Comparison of ENCODE assay signal across 11 mouse cellular contexts in the genomic region with DNA sequence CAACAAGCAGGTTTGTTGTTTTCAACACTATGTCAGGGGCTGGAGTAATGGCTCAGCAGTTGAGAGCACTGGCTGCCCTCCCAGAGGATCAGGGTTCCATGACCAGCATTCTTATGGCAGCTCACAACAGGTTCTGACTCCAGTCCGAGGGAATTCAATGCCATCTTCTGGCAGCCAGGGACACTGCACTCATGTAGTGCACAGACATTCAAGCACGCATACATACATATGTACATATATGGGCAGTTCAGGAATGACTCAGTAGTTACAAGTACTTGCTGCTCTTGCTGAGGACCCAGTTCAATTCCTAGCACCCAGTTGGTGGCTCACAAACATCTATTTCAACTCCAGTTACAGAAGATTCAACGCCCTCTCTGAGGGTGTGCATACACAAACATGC. TPM values are rescaled to one million over a fixed set of nuclear protein-coding genes. Genes with fewer than 3 reads are reported as not detected.
DNase-seq lines count a peak whose midpoint lies in the region; ATAC-seq and TF ChIP-seq lines count a peak whose summit lies in the region.
"Had no signal": no experiment of that assay in that cellular context is flagged by ENCODE, and none has a peak within 500 bp of the region (broad histone marks: within the 10 kb centered on the region; RNA-seq: fewer than 3 reads in every experiment).

No protein-coding gene starts in this region.

- no peak for ATAC-seq in forebrain, postnatal 0 days
- no peak for ATAC-seq in forebrain, embryonic 14.5 days
- peak; percentile 60 for ATAC-seq in megakaryocyte-erythroid progenitor cell, adult 5-6 weeks (replicated peaks; ENCODE audit: low FRiP score, low TSS enrichment, poor library complexity, severe bottlenecking)
- ATAC-seq: forebrain, embryonic 16.5 days had no signal

- H3K27me3 ChIP-seq in forebrain, postnatal 0 days (ENCODE audit: insufficient read depth, low read length) = no peaks in the 10 kb centered on the region
- H3K27me3 ChIP-seq in forebrain, embryonic 14.5 days (replicated peaks; ENCODE audit: control insufficient read depth, insufficient read depth, low read length) = no peaks in the 10 kb centered on the region
- H3K27me3 ChIP-seq: heart, embryonic 13.5 days had no signal

- WGBS in forebrain, postnatal 0 days = 89% methylated on average over 3 of the region's 3 CpGs
- WGBS in forebrain, embryonic 14.5 days = 88% methylated on average over 3 of the region's 3 CpGs
- WGBS in lung, adult 2 months = 74% methylated on average over 3 of the region's 3 CpGs

- H3K4me2 ChIP-seq in forebrain, postnatal 0 days (ENCODE audit: low read depth) = no peak overlapping the region
- H3K4me2 ChIP-seq in forebrain, embryonic 14.5 days (ENCODE audit: low read length) = no peak overlapping the region
- H3K4me2 ChIP-seq: heart, embryonic 13.5 days had no signal

- H3K36me3 ChIP-seq in forebrain, postnatal 0 days (ENCODE audit: insufficient read depth) = no peaks in the 10 kb centered on the region
- no peaks in the 10 kb centered on the region for H3K36me3 ChIP-seq in forebrain, embryonic 14.5 days (ENCODE audit: control insufficient read depth, insufficient read depth, low read length)
- H3K36me3 ChIP-seq: heart, embryonic 13.5 days had no signal

- no peak for DNase-seq in forebrain, postnatal 0 days
- no peak for DNase-seq in forebrain, embryonic 14.5 days (ENCODE audit: low spot score)
- DNase-seq in lung, adult 2 months = no peak
- no peak for DNase-seq in lung, postnatal 14 days
- DNase-seq in adipocyte (ENCODE audit: low spot score) = peak; percentile 14
- no peak for DNase-seq in natural killer cell, adult 2 months (ENCODE audit: low spot score in 2 of 2)
- DNase-seq in cerebellum, adult 9-11 months = no peak
- DNase-seq: embryo, embryonic 11 days had no signal

- no peak overlapping the region for H3K27ac ChIP-seq in forebrain, postnatal 0 days (ENCODE audit: low read depth, low read length)
- H3K27ac ChIP-seq in forebrain, embryonic 14.5 days (ENCODE audit: low read depth, low read length) = no peak overlapping the region
- H3K27ac ChIP-seq: heart, embryonic 13.5 days had no signal

- no peak overlapping the region for H3K9ac ChIP-seq in forebrain, postnatal 0 days
- no peak overlapping the region for H3K9ac ChIP-seq in forebrain, embryonic 14.5 days (ENCODE audit: low read length)
- H3K9ac ChIP-seq: heart, embryonic 13.5 days had no signal

- H3K9me3 ChIP-seq in forebrain, postnatal 0 days (ENCODE audit: low read length) = no peaks in the 10 kb centered on the region
- H3K9me3 ChIP-seq in forebrain, embryonic 14.5 days (replicated peaks; ENCODE audit: control insufficient read depth, low read length) = no peaks in the 10 kb centered on the region
- H3K9me3 ChIP-seq: heart, embryonic 13.5 days had no signal

- H3K4me3 ChIP-seq in forebrain, postnatal 0 days (ENCODE audit: low read depth, low read length) = no peak overlapping the region
- no peak overlapping the region for H3K4me3 ChIP-seq in forebrain, embryonic 14.5 days (ENCODE audit: low read depth, low read length)
- no peak overlapping the region for H3K4me3 ChIP-seq in lung, adult 2 months (replicated peaks; ENCODE audit: extremely low read depth, low read depth, low read length)
- H3K4me3 ChIP-seq: heart, embryonic 13.5 days had no signal

- H3K4me1 ChIP-seq in forebrain, postnatal 0 days (ENCODE audit: insufficient read depth) = no peaks in the 10 kb centered on the region; the same call in 1 of the 2 replicates
- H3K4me1 ChIP-seq in forebrain, embryonic 14.5 days (ENCODE audit: control insufficient read depth, insufficient read depth, low read length) = peaks cover 5% of the 10 kb centered on the region
- peaks cover 32% of the 10 kb centered on the region for H3K4me1 ChIP-seq in lung, adult 2 months (ENCODE audit: control insufficient read depth, insufficient read depth, low read length)

- TF ChIP-seq CTCF in forebrain, postnatal 0 days (IDR thresholded peaks at IDR 0.05; ENCODE audit: low read depth) = peak; percentile 37; the same call in 1 of the 2 replicates
- peak; percentile 27; the same call in 1 of the 2 replicates for TF ChIP-seq CTCF in lung, adult 2 months (IDR thresholded peaks at IDR 0.05; ENCODE audit: insufficient read depth, low read length)

- TF ChIP-seq POLR2A in lung, adult 2 months (IDR thresholded peaks at IDR 0.05; ENCODE audit: borderline replicate concordance, extremely low read depth, low read depth, low read length) = no peak

RNA-seq across cellular contexts. Expression of a gene that starts 6.9 kb away (rescaled TPM):
- 65.2 and 66.3 TPM in 2 replicates for total RNA-seq in forebrain, postnatal 0 days (2014; rRNA removed)
- polyA plus RNA-seq in forebrain, postnatal 0 days (2015; fragmentation: Nextera tagmentation; extraction: Ambion mirVana) = 126 and 148 TPM in 2 replicates
- 138 and 160 TPM in 2 replicates for polyA plus RNA-seq in forebrain, embryonic 14.5 days (2014; fragmentation: Nextera tagmentation; extraction: Ambion mirVana)
- polyA plus RNA-seq in lung, adult 2 months (2012; rRNA removed) = 57.1 and 71.7 TPM in 2 replicates
- 56.8 and 92.2 TPM in 2 replicates for total RNA-seq in megakaryocyte-erythroid progenitor cell, adult 5-6 weeks (2014; fragmentation: Nextera tagmentation)
- total RNA-seq in megakaryocyte-erythroid progenitor cell, adult 5-6 weeks (2017) = 67.4 and 73.2 TPM in 2 replicates

RNA-seq across cellular contexts. Expression of a gene that starts 46.4 kb away (rescaled TPM):
- 28.0 and 38.8 TPM in 2 replicates for total RNA-seq in forebrain, postnatal 0 days (2014; rRNA removed)
- polyA plus RNA-seq in forebrain, postnatal 0 days (2015; fragmentation: Nextera tagmentation; extraction: Ambion mirVana) = 22.0 and 27.1 TPM in 2 replicates
- polyA plus RNA-seq in forebrain, embryonic 14.5 days (2014; fragmentation: Nextera tagmentation; extraction: Ambion mirVana) = 61.1 and 68.7 TPM in 2 replicates
- 4.5 and 8.0 TPM in 2 replicates for polyA plus RNA-seq in lung, adult 2 months (2012; rRNA removed)
- total RNA-seq in megakaryocyte-erythroid progenitor cell, adult 5-6 weeks (2014; fragmentation: Nextera tagmentation) = 87.2 and 100 TPM in 2 replicates
- total RNA-seq in megakaryocyte-erythroid progenitor cell, adult 5-6 weeks (2017) = 128 and 133 TPM in 2 replicates
